Mouse (Mus musculus) thymus, adult 2 months (tissue): ENCODE measurements around the gene Efr3b. TPM values are rescaled to one million over a fixed set of nuclear protein-coding genes. Genes with fewer than 3 reads are reported as not detected.
"Not testable (repeated sequence)": the region's sequence is repeated elsewhere in the genome, so short reads cannot be mapped to it uniquely, and the experiment has no call there.

Source experiments
- DNase-seq: peaks from one replicate; pipeline ENCODE4 v3.0.0; 2021
- H3K27ac ChIP-seq: fragments of 200-500 bp; 2 replicates; pipeline ENCODE4 v1.5.1; 2012; ENCODE audit warnings: low read length, control low read depth; ENCODE audit not compliant: control insufficient read depth, insufficient read depth
- H3K27me3 ChIP-seq: fragments of 200-500 bp; 2 replicates; pipeline ENCODE4 v1.6.1; 2012; ENCODE audit warnings: mild to moderate bottlenecking, low read length, moderate library complexity, mixed read lengths; ENCODE audit not compliant: control insufficient read depth, insufficient read depth
- H3K36me3 ChIP-seq: fragments of 200-500 bp; 2 replicates; pipeline ENCODE4 v1.6.1; 2012; ENCODE audit warnings: mild to moderate bottlenecking, low read length, moderate library complexity; ENCODE audit not compliant: control insufficient read depth, insufficient read depth
- H3K4me1 ChIP-seq: fragments of 200-500 bp; replicated peaks from 2 replicates; pipeline ENCODE4 v1.6.1; 2012; ENCODE audit warnings: low read length; ENCODE audit not compliant: control insufficient read depth, insufficient read depth
- H3K4me3 ChIP-seq: fragments of 200-500 bp; 2 replicates; pipeline ENCODE4 v1.5.1; 2012; ENCODE audit warnings: mild to moderate bottlenecking, low read length, control low read depth, moderate library complexity; ENCODE audit not compliant: control insufficient read depth, insufficient read depth
- CTCF ChIP-seq: fragments of 200-500 bp; IDR thresholded peaks from 2 replicates; pipeline ENCODE4 v1.5.1; 2012; ENCODE audit warnings: mild to moderate bottlenecking, control low read depth, low read length, moderate library complexity, borderline replicate concordance; ENCODE audit not compliant: control insufficient read depth, poor library complexity, insufficient read depth; ENCODE audit errors: extremely low read depth
- POLR2A ChIP-seq: fragments of 200-500 bp; IDR thresholded peaks from 2 replicates; pipeline ENCODE4 v1.6.1; 2012; ENCODE audit warnings: mild to moderate bottlenecking, low read length, control low read depth, moderate library complexity; ENCODE audit not compliant: control insufficient read depth, poor library complexity, insufficient read depth; ENCODE audit errors: extremely low read depth
- WGBS: fragments of 180-500 bp; shearing (Covaris S2); methylation state at CpG from one replicate; pipeline ENCODE4 v1.1.7; 2018; 5-methylcytosine and 5-hydroxymethylcytosine counted together
- polyA plus RNA-seq: library from polyadenylated mRNA; depleted of rRNA; stranded (reverse); fragments of >200 nt; gene quantifications from 2 replicates; pipeline ENCODE4 v1.2.3, GENCODE M21; 2012

Gene Efr3b
- polyA plus RNA-seq, 1 experiment = 1.5 TPM

DNA sequence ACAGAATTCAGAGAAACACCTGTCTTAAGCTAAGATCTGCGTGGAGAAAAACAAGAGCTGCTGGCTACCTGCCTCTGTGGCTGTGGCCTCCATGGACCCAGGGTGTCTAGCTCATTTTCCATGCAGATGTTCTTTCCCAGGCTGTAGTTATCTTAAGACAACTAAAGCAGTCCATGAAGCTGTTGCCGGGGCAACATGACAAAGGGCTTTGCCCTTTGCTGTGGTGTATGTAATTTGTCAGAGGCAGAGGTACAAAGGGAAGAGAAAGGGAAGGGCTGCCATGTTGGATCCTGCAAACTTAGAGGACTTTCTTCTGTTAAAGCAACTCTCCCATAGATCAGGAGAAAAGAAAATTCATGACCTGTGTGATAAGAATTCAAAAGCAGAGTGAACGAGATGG lies 47.7 kb downstream of the Efr3b start:
- H3K4me3 ChIP-seq = no peak overlapping the region
- WGBS = 93% methylated on average over 3 of the region's 3 CpGs
- H3K4me1 ChIP-seq = peaks cover 11% of the 10 kb centered on the region
- no peak overlapping the region for H3K27ac ChIP-seq
- no peaks in the 10 kb centered on the region for H3K36me3 ChIP-seq
- no peak for DNase-seq
- H3K27me3 ChIP-seq = no peaks in the 10 kb centered on the region
- TF ChIP-seq POLR2A = no peak

DNA sequence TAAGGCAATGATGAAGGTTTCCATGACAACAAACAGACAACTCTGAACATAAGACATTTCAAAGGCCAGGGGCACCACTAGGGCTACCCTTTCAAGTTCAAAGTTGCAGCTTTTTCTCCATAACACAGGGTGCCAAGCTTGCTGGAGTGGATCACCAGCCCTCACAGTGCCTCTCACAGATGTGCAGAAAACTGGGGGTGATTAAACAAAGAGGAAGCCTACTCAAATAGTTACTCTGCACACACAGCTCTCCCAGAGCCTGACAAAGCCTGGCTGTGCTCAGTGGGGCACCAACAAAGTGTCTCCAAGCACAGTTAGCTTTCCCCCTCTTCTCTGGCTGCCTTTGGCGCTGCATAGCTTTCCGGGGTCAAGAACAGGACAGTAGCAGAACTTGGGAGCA lies 48.8 kb downstream of the Efr3b start:
- H3K27ac ChIP-seq = no peak overlapping the region
- H3K4me1 ChIP-seq = peaks cover 11% of the 10 kb centered on the region
- 59% methylated on average over 2 of the region's 2 CpGs for WGBS
- H3K36me3 ChIP-seq = no peaks in the 10 kb centered on the region
- no peaks in the 10 kb centered on the region for H3K27me3 ChIP-seq
- TF ChIP-seq POLR2A (no peak), CTCF (no peak)
- H3K4me3 ChIP-seq = no peak overlapping the region
- DNase-seq = no peak

DNA sequence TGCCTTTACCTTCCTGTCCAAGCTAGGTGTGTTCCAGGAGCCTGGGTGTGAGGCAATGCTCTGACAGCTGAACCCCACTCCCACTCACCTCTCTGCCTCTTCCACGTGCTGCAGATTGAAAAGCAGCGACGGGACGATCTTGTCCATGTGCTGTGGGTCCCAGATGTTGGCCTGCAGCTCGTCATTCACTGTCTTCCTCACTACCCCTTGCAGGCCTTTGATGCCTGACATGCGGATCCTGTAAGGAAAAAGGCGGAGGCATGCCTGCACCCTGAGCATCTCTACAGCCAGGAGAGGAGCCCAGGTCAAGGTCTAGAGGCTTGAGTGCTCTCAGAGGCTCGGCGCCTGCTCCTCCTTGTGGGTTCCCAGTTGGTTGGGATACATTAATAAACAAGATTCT lies 54.3 kb downstream of the Efr3b start:
- TF ChIP-seq POLR2A (no peak), CTCF (no peak)
- no peaks in the 10 kb centered on the region for H3K27me3 ChIP-seq
- no peaks in the 10 kb centered on the region for H3K36me3 ChIP-seq
- H3K4me1 ChIP-seq = peaks cover 18% of the 10 kb centered on the region
- DNase-seq = no peak
- 89% methylated on average over 9 of the region's 9 CpGs for WGBS
- H3K27ac ChIP-seq = no peak overlapping the region
- no peak overlapping the region for H3K4me3 ChIP-seq

DNA sequence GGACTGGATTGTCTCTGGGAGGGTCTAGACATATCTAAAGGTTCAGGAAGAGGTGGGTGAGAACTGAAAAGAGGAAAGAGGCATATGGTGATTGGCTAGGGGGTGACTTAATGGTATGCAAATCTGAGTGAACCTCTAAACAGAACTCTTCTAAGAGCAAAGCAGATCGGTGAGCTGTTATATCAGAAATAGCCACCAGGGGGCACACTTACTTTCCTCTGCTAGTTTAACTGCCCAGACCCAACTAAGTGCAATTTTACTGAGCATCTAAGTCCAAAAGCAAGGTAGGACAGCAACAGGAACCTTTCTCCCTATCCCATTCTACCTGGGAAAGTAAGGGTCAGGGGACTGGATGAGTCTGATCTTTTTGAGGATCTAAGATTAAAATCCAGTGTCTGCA lies 55.0 kb downstream of the Efr3b start:
- 0% methylated on average over 1 of the region's 1 CpGs for WGBS
- no peaks in the 10 kb centered on the region for H3K36me3 ChIP-seq
- peak; percentile 71 for DNase-seq
- H3K4me3 ChIP-seq = no peak overlapping the region
- TF ChIP-seq CTCF (no peak), POLR2A (no peak)
- H3K27ac ChIP-seq = no peak overlapping the region
- H3K27me3 ChIP-seq = no peaks in the 10 kb centered on the region
- H3K4me1 ChIP-seq = peaks cover 18% of the 10 kb centered on the region

DNA sequence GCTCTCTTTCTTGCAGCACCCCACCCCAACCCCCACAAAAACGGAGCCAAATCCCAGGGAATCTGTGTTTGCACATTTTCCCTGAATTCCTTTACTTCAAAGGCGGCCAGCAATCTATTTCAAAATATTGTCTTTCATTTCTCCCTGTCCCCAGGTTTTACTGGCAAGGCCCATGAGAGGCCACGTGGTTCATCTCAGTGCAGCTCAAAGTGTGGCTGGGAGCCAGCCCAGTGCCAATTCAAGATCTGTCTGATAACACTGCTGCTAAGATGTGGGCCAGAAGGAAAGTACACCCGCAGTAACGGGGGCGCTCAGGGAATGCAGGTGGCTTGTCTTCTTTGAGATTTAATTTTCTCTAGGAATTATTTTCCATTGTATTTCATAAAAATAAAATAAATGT lies 56.5 kb downstream of the Efr3b start:
- DNase-seq = no peak
- no peaks in the 10 kb centered on the region for H3K27me3 ChIP-seq
- no peaks in the 10 kb centered on the region for H3K36me3 ChIP-seq
- H3K27ac ChIP-seq = no peak overlapping the region
- WGBS = 2% methylated on average over 6 of the region's 6 CpGs
- no peak overlapping the region for H3K4me3 ChIP-seq
- peaks cover 18% of the 10 kb centered on the region for H3K4me1 ChIP-seq
- TF ChIP-seq CTCF = no peak
- TF ChIP-seq POLR2A = no peak

DNA sequence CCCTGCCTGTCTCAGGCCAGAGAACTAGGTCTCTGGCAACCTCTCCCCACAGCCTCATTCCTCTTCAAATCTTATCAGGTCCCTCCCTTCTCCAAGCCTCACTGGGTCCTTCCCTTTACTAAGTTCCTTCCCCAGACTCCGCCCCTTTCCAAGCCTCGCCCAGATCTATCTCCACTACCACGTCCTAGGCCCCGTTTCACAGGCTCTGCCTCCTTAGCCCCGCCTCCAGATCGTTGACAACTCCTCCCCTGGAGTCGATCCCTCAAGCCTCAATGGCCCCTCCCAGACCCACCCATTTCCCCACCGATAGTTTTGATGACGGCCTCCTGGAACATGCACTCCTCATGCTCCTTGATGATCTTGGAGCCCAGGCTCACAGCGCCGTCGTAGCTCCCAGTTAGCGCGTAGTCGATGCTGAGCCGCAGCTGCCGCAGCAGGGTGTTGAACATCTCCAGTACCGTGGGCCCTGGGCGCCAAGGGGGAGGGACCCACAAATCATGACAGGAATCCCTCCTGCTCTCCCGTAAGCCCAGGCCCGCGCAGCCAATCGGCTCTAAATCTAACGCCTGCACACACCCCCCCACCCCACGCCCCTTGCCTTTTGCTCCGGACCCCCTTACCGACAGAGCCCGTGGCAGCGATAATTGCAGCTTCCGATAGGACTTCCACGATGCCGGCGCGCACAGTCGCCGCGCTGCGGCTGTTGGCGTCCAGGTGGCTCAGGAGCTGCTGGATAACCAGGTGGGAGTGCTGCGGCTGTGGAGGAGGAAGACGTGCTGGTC lies 57.2 kb downstream of the Efr3b start:
- H3K27me3 ChIP-seq = no peaks in the 10 kb centered on the region
- 1% methylated on average over 41 of the region's 41 CpGs for WGBS
- peak; percentile 80 for DNase-seq
- H3K4me3 ChIP-seq = peak overlapping the region; percentile 73
- H3K4me1 ChIP-seq = peaks cover 18% of the 10 kb centered on the region
- no peak overlapping the region for H3K27ac ChIP-seq
- TF ChIP-seq POLR2A (no peak), CTCF (no peak)
- no peaks in the 10 kb centered on the region for H3K36me3 ChIP-seq

DNA sequence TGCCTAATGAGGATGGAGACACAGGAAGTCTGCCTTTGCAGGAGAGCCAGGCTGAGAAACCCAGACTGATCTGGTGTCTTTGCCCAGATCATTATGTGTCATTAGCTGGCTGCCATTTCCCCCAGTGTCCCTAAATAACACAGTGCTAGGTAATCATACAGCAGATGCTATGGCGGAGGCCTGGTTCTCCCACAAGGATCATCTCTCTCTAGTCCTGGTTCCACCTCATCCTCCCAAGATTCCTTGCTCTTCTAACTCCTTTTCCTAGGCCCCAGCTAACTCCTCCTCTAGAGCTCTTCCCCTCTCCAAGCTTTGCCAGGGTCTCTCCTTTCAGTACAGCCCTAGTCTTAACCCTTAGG lies 57.7 kb downstream of the Efr3b start:
- no peak for DNase-seq
- H3K27ac ChIP-seq = no peak overlapping the region
- H3K27me3 ChIP-seq = no peaks in the 10 kb centered on the region
- no peak for TF ChIP-seq CTCF
- TF ChIP-seq POLR2A = no peak
- WGBS = 84% methylated on average over 1 of the region's 1 CpGs
- peaks cover 18% of the 10 kb centered on the region for H3K4me1 ChIP-seq
- peak overlapping the region; percentile 73; the same call in 1 of the 2 replicates for H3K4me3 ChIP-seq
- no peaks in the 10 kb centered on the region for H3K36me3 ChIP-seq

DNA sequence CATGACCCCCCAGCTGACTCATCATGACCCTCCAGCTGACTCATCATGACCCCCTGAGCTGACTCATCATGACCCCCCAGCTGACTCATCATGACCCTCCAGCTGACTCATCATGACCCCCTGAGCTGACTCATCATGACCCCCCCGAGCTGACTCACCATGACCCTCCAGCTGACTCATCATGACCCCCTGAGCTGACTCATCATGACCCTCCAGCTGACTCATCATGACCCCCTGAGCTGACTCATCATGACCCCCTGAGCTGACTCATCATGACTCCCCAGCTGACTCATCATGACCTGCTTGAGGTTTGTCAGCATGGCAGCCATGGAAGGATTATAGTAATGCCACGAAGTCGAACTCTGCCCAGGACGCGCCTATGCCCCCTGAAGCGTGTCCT lies 65.5 kb downstream of the Efr3b start:
- H3K36me3 ChIP-seq, H3K27me3 ChIP-seq, H3K4me1 ChIP-seq, DNase-seq, H3K4me3 ChIP-seq, H3K27ac ChIP-seq: not testable (repeated sequence)
- 96% methylated on average over 6 of the region's 6 CpGs for WGBS
